Mouse (Mus musculus) heart, postnatal 0 days (tissue): ENCODE measurements at regions not wholly inside any gene's neighbourhood (a gene's known extent, or its start where the extent isn't known, plus 50 kb on each side); places are given as distances from the start of the nearest gene placed in this dataset.

ENCODE experiments used
- ATAC-seq: fragments of 200-750 bp; cut with Nextera tagmentation; 2 replicates; pipeline ENCODE4 v1.8.0; 2017; ENCODE audit warnings: low read depth, moderate number of reproducible peaks, moderate library complexity; ENCODE audit not compliant: insufficient read depth
- DNase-seq: peaks from one replicate; pipeline ENCODE4 v3.0.0-alpha.2; 2016; ENCODE audit warnings: low spot score
- H3K27ac ChIP-seq: fragments of 300-500 bp; sonication (generic); 2 replicates; pipeline ENCODE4 v1.5.1; 2014; ENCODE audit warnings: low read depth, mild to moderate bottlenecking
- H3K27me3 ChIP-seq: fragments of 300-500 bp; sonication (generic); 2 replicates; pipeline ENCODE4 v1.6.1; 2014; ENCODE audit warnings: low read length, mixed read lengths; ENCODE audit not compliant: control insufficient read depth, insufficient read depth
- H3K36me3 ChIP-seq: fragments of 300-500 bp; sonication (generic); replicated peaks from 2 replicates; pipeline ENCODE4 v1.6.1; 2014; ENCODE audit warnings: low read length, mixed read lengths; ENCODE audit not compliant: control insufficient read depth, insufficient read depth
- H3K4me1 ChIP-seq: fragments of 300-500 bp; sonication (generic); 2 replicates; pipeline ENCODE4 v1.6.1; 2014; ENCODE audit warnings: antibody characterized with exemption; ENCODE audit not compliant: control insufficient read depth, insufficient read depth
- H3K4me2 ChIP-seq: fragments of 300-500 bp; sonication (generic); 2 replicates; pipeline ENCODE4 v1.6.1; 2014; ENCODE audit warnings: low read depth, mild to moderate bottlenecking, low read length, moderate library complexity
- H3K4me3 ChIP-seq: fragments of 300-500 bp; sonication (generic); 2 replicates; pipeline ENCODE4 v1.5.1; 2014; ENCODE audit warnings: low read depth, low read length
- H3K9ac ChIP-seq: fragments of 300-500 bp; sonication (generic); replicated peaks from 2 replicates; pipeline ENCODE4 v1.6.1; 2014; ENCODE audit warnings: low read depth, low read length, mixed read lengths
- H3K9me3 ChIP-seq: fragments of 300-500 bp; sonication (generic); replicated peaks from 2 replicates; pipeline ENCODE4 v1.6.1; 2016; ENCODE audit warnings: low read length; ENCODE audit not compliant: control insufficient read depth
- CTCF ChIP-seq: IDR thresholded peaks from 2 replicates; pipeline ENCODE4 v1.5.1; 2016; ENCODE audit warnings: antibody characterized with exemption, control low read depth, low read depth
- EP300 ChIP-seq: IDR thresholded peaks from 2 replicates; pipeline ENCODE4 v1.6.1; 2016; ENCODE audit warnings: antibody characterized with exemption, low read depth
- WGBS: fragments of 180-500 bp; shearing (Covaris S2); extraction: QIAGEN DNeasy Blood & Tissue Kit; methylation state at CpG from one replicate; pipeline ENCODE4 v1.1.7; 2014; 5-methylcytosine and 5-hydroxymethylcytosine counted together

GRCm38 (mm10) chr10:117988076-117988475 is 142.2 kb upstream of the Rap1b start:
- ATAC-seq = peak; percentile 75
- H3K9me3 ChIP-seq = no peaks in the 10 kb centered on the region
- H3K4me1 ChIP-seq = peaks cover 17% of the 10 kb centered on the region
- no peaks in the 10 kb centered on the region for H3K36me3 ChIP-seq
- no peaks in the 10 kb centered on the region for H3K27me3 ChIP-seq
- WGBS = 10% methylated on average over 5 of the region's 5 CpGs
- H3K4me3 ChIP-seq = no peak overlapping the region
- DNase-seq = peak; percentile 58
- TF ChIP-seq CTCF (no peak), EP300 (no peak)
- peak overlapping the region; percentile 89 for H3K27ac ChIP-seq
- H3K4me2 ChIP-seq = no peak overlapping the region
- H3K9ac ChIP-seq = no peak overlapping the region

GRCm38 (mm10) chr10:117991176-117991575 is 145.3 kb upstream of the Rap1b start:
- H3K27ac ChIP-seq = no peak overlapping the region
- ATAC-seq = no peak
- no peaks in the 10 kb centered on the region for H3K9me3 ChIP-seq
- H3K9ac ChIP-seq = no peak overlapping the region
- H3K27me3 ChIP-seq = no peaks in the 10 kb centered on the region
- no peak for DNase-seq
- TF ChIP-seq EP300 (no peak), CTCF (no peak)
- no peak overlapping the region for H3K4me2 ChIP-seq
- 77% methylated on average over 1 of the region's 1 CpGs for WGBS
- H3K36me3 ChIP-seq = no peaks in the 10 kb centered on the region
- peaks cover 10% of the 10 kb centered on the region for H3K4me1 ChIP-seq
- no peak overlapping the region for H3K4me3 ChIP-seq

- H3K9me3 ChIP-seq = no peaks in the 10 kb centered on the region
- no peak overlapping the region for H3K9ac ChIP-seq
- no peaks in the 10 kb centered on the region for H3K27me3 ChIP-seq
- DNase-seq (no peak), ATAC-seq (no peak)
- no peak overlapping the region for H3K27ac ChIP-seq
- H3K4me2 ChIP-seq = no peak overlapping the region
- whole genome bisulfite sequencing = 79% methylated on average over 9 of the region's 9 CpGs
- TF ChIP-seq EP300 (no peak), CTCF (no peak)
- peaks cover 10% of the 10 kb centered on the region for H3K4me1 ChIP-seq
- no peaks in the 10 kb centered on the region for H3K36me3 ChIP-seq
- no peak overlapping the region for H3K4me3 ChIP-seq
Observed at GRCm38 (mm10) chr10:117992317-117992716, 146.5 kb upstream of the Rap1b start.

GRCm38 (mm10) chr10:117993809-117994208 is 147.8 kb upstream of the Mdm1 start:
- ATAC-seq (no peak), DNase-seq (no peak)
- Histone ChIP-seq H3K4me1 (no peaks in the 10 kb centered on the region), H3K9ac (no peak overlapping the region), H3K27me3 (no peaks in the 10 kb centered on the region), H3K4me3 (no peak overlapping the region), H3K9me3 (no peaks in the 10 kb centered on the region), H3K4me2 (no peak overlapping the region), H3K36me3 (no peaks in the 10 kb centered on the region), H3K27ac (no peak overlapping the region)
- WGBS = 89% methylated on average over 3 of the region's 3 CpGs
- TF ChIP-seq CTCF (no peak), EP300 (no peak)

GRCm38 (mm10) chr10:117994768-117995167 is 146.8 kb upstream of the Mdm1 start:
- Histone ChIP-seq H3K36me3 (no peaks in the 10 kb centered on the region), H3K27me3 (no peaks in the 10 kb centered on the region), H3K9ac (no peak overlapping the region), H3K27ac (no peak overlapping the region), H3K4me1 (no peaks in the 10 kb centered on the region), H3K4me3 (no peak overlapping the region), H3K9me3 (no peaks in the 10 kb centered on the region), H3K4me2 (no peak overlapping the region)
- WGBS = 68% methylated on average over 9 of the region's 9 CpGs
- ATAC-seq = no peak
- TF ChIP-seq CTCF (no peak), EP300 (no peak)
- DNase-seq = no peak

GRCm38 (mm10) chr10:117997796-117998195 is 143.8 kb upstream of the Mdm1 start:
- peaks cover 4% of the 10 kb centered on the region; the same call in 1 of the 2 replicates for H3K4me1 ChIP-seq
- H3K9me3 ChIP-seq = no peaks in the 10 kb centered on the region
- H3K27ac ChIP-seq = no peak overlapping the region
- no peak overlapping the region for H3K9ac ChIP-seq
- 73% methylated on average over 5 of the region's 5 CpGs for WGBS
- no peak overlapping the region for H3K4me3 ChIP-seq
- H3K27me3 ChIP-seq = no peaks in the 10 kb centered on the region
- no peaks in the 10 kb centered on the region for H3K36me3 ChIP-seq
- ATAC-seq = no peak
- DNase-seq = no peak
- no peak overlapping the region for H3K4me2 ChIP-seq
- no peak for TF ChIP-seq EP300
- TF ChIP-seq CTCF = no peak
